Comparison of ENCODE assay signal across 18 mouse cellular contexts in genomic region chr19:30623620-30624019, GRCm38 (mm10).
DNase-seq lines count a peak whose midpoint lies in the region; ATAC-seq lines count a peak whose summit lies in the region.
"Had no signal": no experiment of that assay in that cellular context is flagged by ENCODE, and none has a peak within 500 bp of the region (broad histone marks: within the 10 kb centered on the region; RNA-seq: fewer than 3 reads in every experiment).

No protein-coding gene starts in this region.

- H3K9ac ChIP-seq in heart, embryonic 16.5 days (ENCODE audit: low read length): no peak overlapping the region
- H3K9ac ChIP-seq: embryonic facial prominence, embryonic 13.5 days; intestine, embryonic 15.5 days; limb, embryonic 15.5 days; midbrain, embryonic 13.5 days had no signal

- no peak overlapping the region for H3K4me3 ChIP-seq in heart, embryonic 16.5 days (ENCODE audit: low read length)
- H3K4me3 ChIP-seq: embryonic facial prominence, embryonic 13.5 days; forebrain, embryonic 10.5 days; hindbrain, embryonic 10.5 days; intestine, embryonic 15.5 days; limb, embryonic 15.5 days; midbrain, embryonic 13.5 days had no signal

- peak overlapping the region; percentile 4; the same call in 1 of the 2 replicates for H3K4me2 ChIP-seq in heart, embryonic 16.5 days (ENCODE audit: low read depth, low read length)
- H3K4me2 ChIP-seq: embryonic facial prominence, embryonic 13.5 days; intestine, embryonic 15.5 days; limb, embryonic 15.5 days; midbrain, embryonic 13.5 days had no signal

- peaks cover 14% of the 10 kb centered on the region for H3K4me1 ChIP-seq in heart, embryonic 16.5 days (ENCODE audit: control insufficient read depth, insufficient read depth, low read length)
- H3K4me1 ChIP-seq: embryonic facial prominence, embryonic 13.5 days; hindbrain, embryonic 10.5 days; intestine, embryonic 15.5 days; limb, embryonic 15.5 days; midbrain, embryonic 13.5 days had no signal

- DNase-seq in ovary, adult 18-20 months (ENCODE audit: low spot score): peak; percentile 9
- no peak for DNase-seq in ovary, postnatal 10 days (ENCODE audit: low spot score)
- DNase-seq in heart, adult 9 months (ENCODE audit: low spot score in 2 of 2): peak; percentile 43 to 60
- DNase-seq in ovary, postnatal 36 days (ENCODE audit: low spot score): peak; percentile 6
- no peak for DNase-seq in MN1 (ENCODE audit: low spot score)
- DNase-seq in frontal cortex, postnatal 10 days (ENCODE audit: low spot score in 2 of 2): no peak
- DNase-seq in urinary bladder, postnatal 25 days (ENCODE audit: low spot score): no peak
- DNase-seq: cerebellum, adult 9-10 months; kidney, postnatal 4 days; thymus, postnatal 36 days had no signal

- 24% methylated on average over 7 of the region's 7 CpGs for WGBS in heart, embryonic 16.5 days

- no peaks in the 10 kb centered on the region for H3K27me3 ChIP-seq in heart, embryonic 16.5 days (ENCODE audit: control insufficient read depth, insufficient read depth, low read length)
- H3K27me3 ChIP-seq: embryonic facial prominence, embryonic 13.5 days; intestine, embryonic 15.5 days; limb, embryonic 15.5 days; midbrain, embryonic 13.5 days had no signal

- ATAC-seq in heart, embryonic 16.5 days (replicated peaks; ENCODE audit: extremely low read depth, insufficient read depth, low FRiP score): peak; percentile 95
- ATAC-seq: intestine, embryonic 15.5 days; midbrain, embryonic 13.5 days had no signal

- no peaks in the 10 kb centered on the region for H3K36me3 ChIP-seq in heart, embryonic 16.5 days (ENCODE audit: control insufficient read depth, insufficient read depth)
- H3K36me3 ChIP-seq: embryonic facial prominence, embryonic 13.5 days; forebrain, embryonic 10.5 days; hindbrain, embryonic 10.5 days; intestine, embryonic 15.5 days; limb, embryonic 15.5 days; midbrain, embryonic 13.5 days had no signal

- H3K27ac ChIP-seq in heart, embryonic 16.5 days (ENCODE audit: low read length): peak overlapping the region; percentile 34; the same call in 1 of the 2 replicates
- H3K27ac ChIP-seq: embryonic facial prominence, embryonic 13.5 days; forebrain, embryonic 10.5 days; hindbrain, embryonic 10.5 days; intestine, embryonic 15.5 days; limb, embryonic 15.5 days; midbrain, embryonic 13.5 days; stomach, postnatal 0 days had no signal

- H3K9me3 ChIP-seq in heart, embryonic 16.5 days (replicated peaks; ENCODE audit: control insufficient read depth, low read length): no peaks in the 10 kb centered on the region
- H3K9me3 ChIP-seq: embryonic facial prominence, embryonic 13.5 days; forebrain, embryonic 10.5 days; hindbrain, embryonic 10.5 days; intestine, embryonic 15.5 days; limb, embryonic 15.5 days; midbrain, embryonic 13.5 days had no signal

Comparison
In these comparisons a context has a peak if more than half of its experiments do, and no peak if none do; other contexts are left out.
1. DNase-seq: peak in ovary, adult 18-20 months (single experiment), heart, adult 9 months (2 of 2) and ovary, postnatal 36 days (single experiment); none in ovary, postnatal 10 days (single experiment), MN1 (single experiment), frontal cortex, postnatal 10 days (0 of 2) and urinary bladder, postnatal 25 days (single experiment).